Mouse (Mus musculus) CH12.LX (cell line): Measurements from ENCODE around the gene Vps51. TPM values are rescaled to one million over a fixed set of nuclear protein-coding genes. Genes with fewer than 3 reads are reported as not detected.

Source experiments
- BHLHE40 ChIP-seq: IDR thresholded peaks from 2 replicates; pipeline ENCODE4 v1.6.1; 2011; ENCODE audit warnings: mild to moderate bottlenecking, low read depth, low read length, improper control_type of control experiment
- CHD2 ChIP-seq: IDR thresholded peaks from 2 replicates; pipeline ENCODE4 v1.6.1; 2011; ENCODE audit warnings: low read length, improper control_type of control experiment
- E2F4 ChIP-seq: IDR thresholded peaks from 2 replicates; pipeline ENCODE4 v1.6.1; 2011; ENCODE audit warnings: low read depth, low read length, improper control_type of control experiment; ENCODE audit not compliant: insufficient replicate concordance
- ETS1 ChIP-seq: conservative IDR thresholded peaks from 2 replicates; pipeline ENCODE4 v1.6.1; 2012; ENCODE audit warnings: low read depth, mild to moderate bottlenecking, inconsistent platforms, low read length, improper control_type of control experiment, moderate library complexity
- MAZ ChIP-seq: IDR thresholded peaks from 2 replicates; pipeline ENCODE4 v1.6.1; 2012; ENCODE audit warnings: low read depth, mild to moderate bottlenecking, inconsistent platforms, low read length, improper control_type of control experiment, moderate library complexity
- MXI1 ChIP-seq: IDR thresholded peaks from 2 replicates; pipeline ENCODE4 v1.6.1; 2011; ENCODE audit warnings: mild to moderate bottlenecking, low read depth, low read length, improper control_type of control experiment
- NRF1 ChIP-seq: IDR thresholded peaks from 2 replicates; pipeline ENCODE4 v1.6.1; 2014; ENCODE audit warnings: low read depth, mild to moderate bottlenecking, inconsistent platforms, low read length, improper control_type of control experiment, moderate library complexity
- POLR2AphosphoS2 ChIP-seq: IDR thresholded peaks from 2 replicates; pipeline ENCODE4 v1.6.1; 2011; ENCODE audit warnings: low read depth, low read length, improper control_type of control experiment
- RCOR1 ChIP-seq: conservative IDR thresholded peaks from 2 replicates; pipeline ENCODE4 v1.6.1; 2012; ENCODE audit warnings: low read depth, mild to moderate bottlenecking, inconsistent platforms, low read length, improper control_type of control experiment
- TBP ChIP-seq: conservative IDR thresholded peaks from 2 replicates; pipeline ENCODE4 v1.6.1; 2011; ENCODE audit warnings: low read depth, low read length, improper control_type of control experiment
- USF1 ChIP-seq: IDR thresholded peaks from 2 replicates; pipeline ENCODE4 v1.6.1; 2014; ENCODE audit warnings: low read depth, mild to moderate bottlenecking, inconsistent platforms, low read length, improper control_type of control experiment
- ZKSCAN1 ChIP-seq: IDR thresholded peaks from 2 replicates; pipeline ENCODE4 v1.6.1; 2012; ENCODE audit warnings: low read depth, inconsistent platforms, low read length, improper control_type of control experiment, borderline replicate concordance
- polyA plus RNA-seq: library from polyadenylated mRNA; unstranded; fragments of >175 nt; gene quantifications from 2 replicates; pipeline ENCODE4 v1.2.1, GENCODE M21; 2012; ENCODE audit warnings: low read depth; ENCODE audit not compliant: insufficient read length
- total RNA-seq, 2 experiments: library from RNA; depleted of rRNA; stranded (reverse); fragments of 300-350 nt in 1 of 2; fragments of >200 nt in 1 of 2; gene quantifications; 2 replicates each; pipeline ENCODE4 v1.2.3; 2012 to 2014

The Vps51 gene
- total and polyA plus RNA-seq, 3 experiments = 37.7 to 51.2 (median 48.2) TPM

GRCm38 (mm10) chr19:6018142-6019089, 58.6 kb downstream of the Vps51 start (continued):
- TF ChIP-seq NRF1 (0 out of 2 replicates have a peak, but pooled peaks have one; percentile 7), USF1 (peak; percentile 67), MAZ (no peak), E2F4 (no peak), BHLHE40 (peak; percentile 95), CHD2 (no peak), ZKSCAN1 (no peak), ETS1 (no peak), TBP (peak; percentile 89), MXI1 (peak; percentile 93), POLR2AphosphoS2 (peak; percentile 86), RCOR1 (peak; percentile 57; the same call in 1 of the 2 replicates)

Other genes with a start within 250 kb of the Vps51 start
Only the 20 nearest of the 29 such genes appear.
- gene Pola2, start 113.0 kb downstream of the Vps51 start, total RNA-seq (2012; rRNA removed) = 60.3 and 80.5 TPM in 2 replicates
- gene Pola2, start 113.0 kb downstream of the Vps51 start, total RNA-seq (2014; rRNA removed) = 66.1 and 71.7 TPM in 2 replicates
- gene Pola2, start 113.0 kb downstream of the Vps51 start, polyA plus RNA-seq = 91.4 and 91.7 TPM in 2 replicates
- not detected in 2 replicates for gene Slc22a20, start 91.1 kb downstream of the Vps51 start, total RNA-seq (2012; rRNA removed)
- not detected in 2 replicates for gene Slc22a20, start 91.1 kb downstream of the Vps51 start, total RNA-seq (2014; rRNA removed)
- not detected in 2 replicates for gene Slc22a20, start 91.1 kb downstream of the Vps51 start, polyA plus RNA-seq
- gene Capn1, start 61.3 kb downstream of the Vps51 start, total RNA-seq (2012; rRNA removed) = 34.6 and 40.2 TPM in 2 replicates
- gene Capn1, start 61.3 kb downstream of the Vps51 start, total RNA-seq (2014; rRNA removed) = 19.3 and 20.0 TPM in 2 replicates
- gene Capn1, start 61.3 kb downstream of the Vps51 start, polyA plus RNA-seq = 42.9 and 43.7 TPM in 2 replicates
- 26.8 and 32.0 TPM in 2 replicates for gene Syvn1, start 30.7 kb downstream of the Vps51 start, total RNA-seq (2012; rRNA removed)
- 13.5 and 16.5 TPM in 2 replicates for gene Syvn1, start 30.7 kb downstream of the Vps51 start, total RNA-seq (2014; rRNA removed)
- gene Syvn1, start 30.7 kb downstream of the Vps51 start, polyA plus RNA-seq = 82.5 and 106 TPM in 2 replicates
- gene Mrpl49, start 19.4 kb downstream of the Vps51 start, total RNA-seq (2012; rRNA removed) = 37.4 and 49.8 TPM in 2 replicates
- gene Mrpl49, start 19.4 kb downstream of the Vps51 start, total RNA-seq (2014; rRNA removed) = 59.0 and 60.9 TPM in 2 replicates
- 55.6 and 66.6 TPM in 2 replicates for gene Mrpl49, start 19.4 kb downstream of the Vps51 start, polyA plus RNA-seq
- 2,266 and 2,403 TPM in 2 replicates for gene Fau, start 19.4 kb downstream of the Vps51 start, total RNA-seq (2012; rRNA removed)
- gene Fau, start 19.4 kb downstream of the Vps51 start, total RNA-seq (2014; rRNA removed) = 1,142 and 1,239 TPM in 2 replicates
- gene Fau, start 19.4 kb downstream of the Vps51 start, polyA plus RNA-seq = 2,522 and 2,776 TPM in 2 replicates
- 29.2 and 32.7 TPM in 2 replicates for gene Znhit2, start 16.0 kb downstream of the Vps51 start, total RNA-seq (2012; rRNA removed)
- 20.9 and 22.6 TPM in 2 replicates for gene Znhit2, start 16.0 kb downstream of the Vps51 start, total RNA-seq (2014; rRNA removed)
- 20.1 and 20.5 TPM in 2 replicates for gene Znhit2, start 16.0 kb downstream of the Vps51 start, polyA plus RNA-seq
- gene Tm7sf2, start 8.9 kb downstream of the Vps51 start, total RNA-seq (2012; rRNA removed) = 8.7 and 10.8 TPM in 2 replicates
- gene Tm7sf2, start 8.9 kb downstream of the Vps51 start, total RNA-seq (2014; rRNA removed) = 8.8 and 11.7 TPM in 2 replicates
- 7.9 and 15.1 TPM in 2 replicates for gene Tm7sf2, start 8.9 kb downstream of the Vps51 start, polyA plus RNA-seq
- gene Tmem262, start 2.8 kb upstream of the Vps51 start, total RNA-seq (2012; rRNA removed) = not detected in 2 replicates
- not detected in 2 replicates for gene Tmem262, start 2.8 kb upstream of the Vps51 start, total RNA-seq (2014; rRNA removed)
- gene Tmem262, start 2.8 kb upstream of the Vps51 start, polyA plus RNA-seq = not detected in 2 replicates
- not detected in 2 replicates for gene Gm28374, start 5.0 kb upstream of the Vps51 start, total RNA-seq (2012; rRNA removed)
- gene Gm28374, start 5.0 kb upstream of the Vps51 start, total RNA-seq (2014; rRNA removed) = 0.40 and 0.42 TPM in 2 replicates
- 0.57 TPM in 1 of 2 replicates, not detected in the other for gene Gm28374, start 5.0 kb upstream of the Vps51 start, polyA plus RNA-seq
- 26.8 and 29.4 TPM in 2 replicates for gene Zfpl1, start 7.7 kb upstream of the Vps51 start, total RNA-seq (2012; rRNA removed)
- gene Zfpl1, start 7.7 kb upstream of the Vps51 start, total RNA-seq (2014; rRNA removed) = 23.1 and 26.1 TPM in 2 replicates
- gene Zfpl1, start 7.7 kb upstream of the Vps51 start, polyA plus RNA-seq = 30.5 and 40.9 TPM in 2 replicates
- 51.5 and 59.2 TPM in 2 replicates for gene Cdca5, start 7.8 kb upstream of the Vps51 start, total RNA-seq (2012; rRNA removed)
- gene Cdca5, start 7.8 kb upstream of the Vps51 start, total RNA-seq (2014; rRNA removed) = 62.7 and 67.8 TPM in 2 replicates
- gene Cdca5, start 7.8 kb upstream of the Vps51 start, polyA plus RNA-seq = 80.6 and 81.6 TPM in 2 replicates
- 0.81 and 0.84 TPM in 2 replicates for gene AC131692.1, start 17.2 kb upstream of the Vps51 start, total RNA-seq (2012; rRNA removed)
- gene AC131692.1, start 17.2 kb upstream of the Vps51 start, total RNA-seq (2014; rRNA removed) = 0.42 and 0.74 TPM in 2 replicates
- gene AC131692.1, start 17.2 kb upstream of the Vps51 start, polyA plus RNA-seq = 4.6 and 4.7 TPM in 2 replicates
- gene Naaladl1, start 28.6 kb upstream of the Vps51 start, total RNA-seq (2012; rRNA removed) = 0.25 and 0.34 TPM in 2 replicates
- 0.20 and 0.24 TPM in 2 replicates for gene Naaladl1, start 28.6 kb upstream of the Vps51 start, total RNA-seq (2014; rRNA removed)
- 1.1 and 1.9 TPM in 2 replicates for gene Naaladl1, start 28.6 kb upstream of the Vps51 start, polyA plus RNA-seq
- gene Sac3d1, start 41.4 kb upstream of the Vps51 start, total RNA-seq (2012; rRNA removed) = 27.0 and 31.0 TPM in 2 replicates
- 24.6 and 31.9 TPM in 2 replicates for gene Sac3d1, start 41.4 kb upstream of the Vps51 start, total RNA-seq (2014; rRNA removed)
- gene Sac3d1, start 41.4 kb upstream of the Vps51 start, polyA plus RNA-seq = 26.9 and 29.8 TPM in 2 replicates
- gene Snx15, start 51.1 kb upstream of the Vps51 start, total RNA-seq (2012; rRNA removed) = 15.6 and 17.4 TPM in 2 replicates
- gene Snx15, start 51.1 kb upstream of the Vps51 start, total RNA-seq (2014; rRNA removed) = 14.0 and 15.3 TPM in 2 replicates
- gene Snx15, start 51.1 kb upstream of the Vps51 start, polyA plus RNA-seq = 14.4 and 15.7 TPM in 2 replicates
- gene Batf2, start 63.8 kb upstream of the Vps51 start, total RNA-seq (2012; rRNA removed) = not detected in 2 replicates
- gene Batf2, start 63.8 kb upstream of the Vps51 start, total RNA-seq (2014; rRNA removed) = not detected in 2 replicates
- gene Batf2, start 63.8 kb upstream of the Vps51 start, polyA plus RNA-seq = not detected in 2 replicates
- 35.4 and 48.4 TPM in 2 replicates for gene Arl2, start 64.3 kb upstream of the Vps51 start, total RNA-seq (2012; rRNA removed)
- gene Arl2, start 64.3 kb upstream of the Vps51 start, total RNA-seq (2014; rRNA removed) = 23.9 and 27.9 TPM in 2 replicates
- gene Arl2, start 64.3 kb upstream of the Vps51 start, polyA plus RNA-seq = 28.0 and 36.9 TPM in 2 replicates
- not detected in 2 replicates for gene Majin, start 107.2 kb upstream of the Vps51 start, total RNA-seq (2012; rRNA removed)
- gene Majin, start 107.2 kb upstream of the Vps51 start, total RNA-seq (2014; rRNA removed) = not detected in 2 replicates
- not detected in 2 replicates for gene Majin, start 107.2 kb upstream of the Vps51 start, polyA plus RNA-seq
- gene Gpha2, start 149.1 kb upstream of the Vps51 start, total RNA-seq (2012; rRNA removed) = not detected in 2 replicates
- gene Gpha2, start 149.1 kb upstream of the Vps51 start, total RNA-seq (2014; rRNA removed) = not detected in 2 replicates
- not detected in 2 replicates for gene Gpha2, start 149.1 kb upstream of the Vps51 start, polyA plus RNA-seq